Mouse (Mus musculus) spleen, embryonic (tissue): ENCODE measurements around the gene Vmn1r39.
"Not testable (repeated sequence)": the region's sequence is repeated elsewhere in the genome, so short reads cannot be mapped to it uniquely, and the experiment has no call there.

Experiments
- CTCF ChIA-PET: fragments of 350-600 bp; sonication (Branson Sonifier 250); formaldehyde crosslinking; loops from one replicate; lab custom pipeline; 2022; lab: Charles Lee

Vmn1r39 gene

DNA sequence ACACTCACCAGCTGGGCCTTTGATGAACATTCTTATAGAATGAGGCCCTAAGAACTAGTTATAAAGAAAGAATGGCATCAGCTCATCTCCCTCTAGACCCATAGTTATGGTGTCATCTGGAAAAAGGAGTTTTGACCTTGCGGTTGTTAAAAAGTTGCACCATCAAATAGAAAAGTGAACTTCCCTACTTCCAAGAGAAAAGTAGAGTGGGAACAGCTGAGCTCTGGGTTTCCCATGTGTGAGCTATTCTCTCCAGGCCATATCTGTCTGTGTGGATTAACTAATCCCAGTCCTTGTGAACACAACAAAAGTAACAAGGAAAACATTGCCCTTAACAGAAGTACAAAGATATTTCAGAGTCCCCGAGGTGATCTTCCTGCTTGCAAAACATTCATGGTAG is at the start of gene Vmn1r39:
TSS of gene Vmn1r39 (minus strand) at position 101 of the 400 bp plus-strand sequence.
- CTCF ChIA-PET = no interaction called here

DNA sequence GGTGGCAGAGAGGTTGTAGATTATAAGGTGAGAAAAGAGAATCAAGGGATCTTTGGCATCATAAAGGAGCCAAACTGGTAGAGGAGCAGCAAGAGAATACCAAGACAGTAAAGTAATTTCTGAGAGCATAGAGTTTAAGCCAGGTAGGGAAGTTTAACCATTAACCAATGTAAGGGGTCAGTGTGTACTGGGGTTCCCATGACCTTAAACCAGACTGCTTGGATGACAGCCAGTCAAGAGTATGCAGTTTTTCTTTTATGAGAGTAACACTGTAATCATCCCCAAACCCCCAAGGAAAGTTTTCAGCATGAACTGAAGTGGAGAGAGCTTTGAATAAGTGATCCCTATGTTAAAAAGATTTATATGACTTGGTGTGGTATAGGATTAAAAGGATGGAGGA is 49.0 kb upstream of the Vmn1r39 start:
- CTCF ChIA-PET = no interaction called here

DNA sequence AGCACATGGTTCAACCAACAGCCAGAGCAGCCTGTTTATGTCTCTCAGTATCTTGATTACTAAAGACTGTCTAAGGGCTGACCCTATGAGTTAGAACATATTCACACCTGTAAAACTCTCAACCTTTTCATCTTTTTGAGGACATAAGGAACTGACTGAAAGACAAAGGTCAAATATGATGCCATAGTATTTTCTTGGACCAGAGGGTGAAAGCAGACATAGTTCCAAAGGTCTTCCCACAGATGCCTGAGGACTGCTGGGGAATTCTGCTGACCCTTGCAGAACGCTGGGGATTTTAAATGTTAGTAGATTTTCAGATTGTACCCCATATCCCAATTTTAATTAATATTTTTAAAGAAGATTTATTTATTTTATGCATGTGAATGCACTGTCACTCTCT is 47.9 kb upstream of the Vmn1r39 start:
- CTCF ChIA-PET = no interaction called here

DNA sequence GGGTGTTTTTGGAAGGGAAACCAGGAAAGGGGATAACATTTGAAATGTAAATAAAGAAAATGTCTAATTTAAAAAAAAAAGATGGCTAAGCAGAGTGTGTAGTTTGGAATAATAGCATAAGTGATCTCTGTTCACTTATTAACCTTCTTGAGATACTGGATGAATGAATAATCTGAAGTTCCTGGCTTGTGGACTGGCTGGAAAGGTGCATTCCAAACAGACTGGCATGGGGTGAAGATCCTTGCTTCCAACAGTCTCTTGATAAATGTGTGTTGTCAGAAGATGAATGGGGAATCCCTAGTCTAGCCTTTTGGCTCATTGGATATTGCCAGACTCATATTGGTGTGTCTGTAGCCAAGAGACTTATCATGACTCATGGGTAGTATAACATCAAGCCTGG is 45.8 kb upstream of the Vmn1r39 start:
- CTCF ChIA-PET = no interaction called here

DNA sequence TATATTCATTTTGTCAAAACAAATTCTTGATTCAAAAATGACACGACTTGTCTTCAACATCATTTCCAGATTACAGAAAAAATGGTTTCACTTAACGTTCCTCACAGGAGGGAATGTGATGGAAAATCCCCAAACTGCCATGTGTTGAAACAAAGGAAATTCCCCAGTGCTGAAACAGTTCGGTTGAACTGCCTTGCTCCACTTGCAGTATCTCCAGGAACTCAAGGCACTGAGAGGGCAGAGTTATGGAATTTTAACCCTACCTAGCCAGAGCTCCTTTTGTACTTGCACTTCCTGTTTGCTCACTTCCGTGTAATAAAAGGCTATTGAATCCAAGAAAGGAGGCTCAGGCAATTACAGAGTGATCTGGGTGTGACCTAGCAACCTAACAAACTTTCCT is 38.5 kb upstream of the Vmn1r39 start:
- CTCF ChIA-PET = no interaction called here

DNA sequence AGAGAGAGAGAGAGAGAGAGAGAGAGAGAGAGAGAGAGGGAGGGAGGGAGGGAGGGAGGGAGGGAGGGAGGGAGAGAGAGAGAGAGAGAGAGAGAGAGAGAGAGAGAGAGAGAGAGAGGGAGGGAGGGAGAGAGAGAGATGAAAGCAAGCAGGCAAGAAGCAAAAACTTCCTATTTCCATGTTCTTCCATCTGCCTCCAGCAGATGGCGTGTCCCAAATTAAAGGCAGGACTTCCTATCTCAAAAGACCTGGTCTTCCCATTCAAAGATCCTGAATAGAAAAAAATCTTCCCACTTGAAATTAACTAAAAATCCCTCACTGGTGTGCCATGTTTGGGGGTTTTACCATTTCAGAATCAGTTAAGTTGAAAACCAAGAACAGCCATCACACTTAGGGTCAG is 30.2 kb upstream of the Vmn1r39 start:
- CTCF ChIA-PET = not testable (repeated sequence)

DNA sequence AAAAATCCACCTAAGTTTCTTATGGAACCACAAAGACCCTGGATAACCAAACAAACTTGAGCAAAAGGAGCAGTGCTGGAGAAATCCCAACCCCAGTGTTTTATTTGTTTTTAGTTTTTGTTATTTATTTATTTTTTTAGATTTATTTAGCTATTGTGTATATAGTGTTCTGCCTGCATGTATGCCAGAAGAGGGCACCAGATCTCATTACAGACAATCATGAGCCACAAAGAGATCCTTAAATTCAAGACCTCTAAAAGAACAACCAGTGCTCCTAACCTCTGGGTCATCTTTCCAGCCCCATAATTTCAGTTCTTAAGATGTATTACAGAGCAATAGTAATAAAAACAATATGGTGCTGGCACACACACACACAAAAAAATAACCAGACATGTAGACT is 26.5 kb upstream of the Vmn1r39 start:
- CTCF ChIA-PET = no interaction called here

DNA sequence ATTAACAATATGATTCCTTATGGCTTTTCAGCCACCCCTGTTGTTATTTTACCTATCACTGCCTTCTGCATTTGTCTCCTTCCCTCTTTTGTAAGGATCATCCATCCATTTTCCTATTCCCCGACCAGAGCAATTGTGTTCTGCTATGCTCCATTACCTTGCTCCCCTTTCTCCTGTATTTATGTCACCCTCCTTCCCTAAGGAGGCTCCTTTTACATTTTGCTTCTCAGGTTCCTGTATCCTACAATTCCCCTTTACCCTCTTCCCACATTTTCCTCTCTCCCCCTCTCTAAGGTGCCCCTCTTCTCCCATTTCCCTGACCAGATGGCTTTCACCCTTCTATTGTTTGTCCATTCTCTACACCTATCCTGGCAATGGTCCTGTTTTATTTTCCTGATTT is 4.1 kb downstream of the Vmn1r39 start:
- CTCF ChIA-PET = no interaction called here

DNA sequence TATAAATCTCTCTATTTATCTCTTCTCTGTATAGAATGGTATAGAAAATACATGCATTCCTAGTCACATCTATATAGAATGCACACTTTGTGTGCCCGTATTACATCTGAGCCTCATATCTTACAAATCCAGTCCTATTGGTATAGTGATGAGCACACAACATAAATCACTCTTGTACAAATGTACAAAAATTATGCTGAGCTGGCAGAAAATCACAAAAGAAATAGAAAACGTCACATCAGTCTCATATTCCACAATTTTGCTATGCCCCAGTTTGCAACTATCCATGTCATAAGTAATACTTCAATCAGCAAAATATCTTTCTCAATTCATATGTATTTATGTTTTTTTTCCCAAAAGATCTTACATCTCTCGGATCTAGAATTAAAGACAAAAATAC is 4.7 kb downstream of the Vmn1r39 start:
- CTCF ChIA-PET = no interaction called here

DNA sequence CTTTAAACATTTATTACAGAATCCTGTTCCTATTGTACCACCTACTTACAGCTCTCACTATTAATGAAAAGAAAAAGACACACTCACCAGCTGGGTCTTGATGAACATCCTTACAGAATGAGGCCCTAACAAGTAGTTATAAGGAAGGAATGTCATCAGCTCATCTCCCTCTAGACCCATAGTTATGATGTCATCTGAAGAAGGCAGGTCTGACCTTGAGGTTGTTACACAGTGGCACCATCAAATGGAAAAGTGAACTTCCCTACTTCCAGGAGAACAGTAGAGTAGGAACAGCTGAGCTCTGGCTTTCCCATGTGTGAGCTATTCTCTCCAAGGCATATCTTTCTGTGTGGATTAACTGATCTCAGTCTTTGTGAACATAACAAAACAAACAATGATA is 27.9 kb downstream of the Vmn1r39 start, which contains the start of gene Vmn1r38:
TSS of gene Vmn1r38 (minus strand) at position 101 of the 400 bp plus-strand sequence.
- CTCF ChIA-PET = not testable (repeated sequence)
